Mouse (Mus musculus) bone marrow macrophage, adult 2 months (primary cell): Measurements from ENCODE around the gene A1cf.

Experiments used
- CTCF ChIP-seq: IDR thresholded peaks from 2 replicates; pipeline ENCODE4 v1.5.1; 2012; ENCODE audit warnings: low read depth, mild to moderate bottlenecking, low read length, moderate library complexity
- POLR2A ChIP-seq: IDR thresholded peaks from 2 replicates; pipeline ENCODE4 v1.6.1; 2012; ENCODE audit warnings: mild to moderate bottlenecking, low read depth, low read length, borderline replicate concordance

DNA sequence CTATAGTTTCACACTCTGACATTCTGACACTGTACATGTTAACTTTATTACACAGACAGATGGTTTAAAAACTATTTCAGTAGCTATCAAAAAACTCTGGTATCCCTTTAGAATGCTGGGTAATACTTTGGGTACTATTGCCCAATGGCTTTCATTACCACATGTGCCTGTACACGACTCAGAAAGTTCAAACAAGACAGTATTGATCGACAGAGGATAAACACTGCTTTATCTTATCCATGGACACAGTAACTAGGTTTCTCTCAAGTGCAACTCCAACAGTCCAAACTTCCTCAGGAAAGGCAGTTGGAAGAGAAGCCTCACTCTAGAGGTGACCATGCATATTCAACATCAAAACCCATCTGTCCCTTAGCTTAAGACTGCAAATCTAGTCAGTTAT, 2.8 kb downstream of the A1cf start:
- TF ChIP-seq CTCF (no peak), POLR2A (no peak)
